Mouse (Mus musculus) kidney, adult 2 months (tissue): ENCODE results near the gene Il19. TPM values are rescaled to one million over a fixed set of nuclear protein-coding genes. Genes with fewer than 3 reads are reported as not detected.

ENCODE experiments used
- DNase-seq: peaks from one replicate; pipeline ENCODE4 v3.0.0; 2021
- H3K27ac ChIP-seq: fragments of 200-500 bp; 2 replicates; pipeline ENCODE4 v1.5.1; 2012; ENCODE audit warnings: low read depth, low read length, control low read depth, inconsistent platforms; ENCODE audit not compliant: insufficient read depth
- H3K27me3 ChIP-seq: fragments of 200-500 bp; replicated peaks from 2 replicates; pipeline ENCODE4 v1.6.1; 2012; ENCODE audit warnings: mild to moderate bottlenecking, moderate library complexity, low read length, inconsistent platforms; ENCODE audit not compliant: control insufficient read depth, insufficient read depth
- H3K36me3 ChIP-seq: fragments of 200-500 bp; 2 replicates; pipeline ENCODE4 v1.6.1; 2012; ENCODE audit warnings: mild to moderate bottlenecking, moderate library complexity, low read length, inconsistent platforms; ENCODE audit not compliant: control insufficient read depth, insufficient read depth
- H3K4me1 ChIP-seq: fragments of 200-500 bp; 2 replicates; pipeline ENCODE4 v1.6.1; 2011; ENCODE audit warnings: low read length; ENCODE audit not compliant: control insufficient read depth, insufficient read depth
- H3K4me3 ChIP-seq: fragments of 200-500 bp; 2 replicates; pipeline ENCODE4 v1.5.1; 2011; ENCODE audit warnings: mild to moderate bottlenecking, low read depth, low read length, control low read depth; ENCODE audit not compliant: insufficient read depth
- CTCF ChIP-seq: fragments of 200-500 bp; conservative IDR thresholded peaks from 2 replicates; pipeline ENCODE4 v1.5.1; 2011; ENCODE audit warnings: low read depth, mild to moderate bottlenecking, control low read depth, low read length, moderate library complexity, mixed read lengths; ENCODE audit not compliant: insufficient read depth, insufficient read length
- POLR2A ChIP-seq: fragments of 200-500 bp; IDR thresholded peaks from one replicate; pipeline ENCODE4 v1.6.1; 2011; ENCODE audit warnings: low read depth, low read length, control low read depth
- WGBS: fragments of 180-500 bp; shearing (Covaris S2); methylation state at CpG from one replicate; pipeline ENCODE4 v1.1.7; 2018; 5-methylcytosine and 5-hydroxymethylcytosine counted together
- polyA plus RNA-seq: library from polyadenylated mRNA; depleted of rRNA; stranded (reverse); fragments of >200 nt; gene quantifications from 2 replicates; pipeline ENCODE4 v1.2.3, GENCODE M21; 2012; rRNA removed

Il19 gene
- polyA plus RNA-seq, 1 experiment = not detected

DNA sequence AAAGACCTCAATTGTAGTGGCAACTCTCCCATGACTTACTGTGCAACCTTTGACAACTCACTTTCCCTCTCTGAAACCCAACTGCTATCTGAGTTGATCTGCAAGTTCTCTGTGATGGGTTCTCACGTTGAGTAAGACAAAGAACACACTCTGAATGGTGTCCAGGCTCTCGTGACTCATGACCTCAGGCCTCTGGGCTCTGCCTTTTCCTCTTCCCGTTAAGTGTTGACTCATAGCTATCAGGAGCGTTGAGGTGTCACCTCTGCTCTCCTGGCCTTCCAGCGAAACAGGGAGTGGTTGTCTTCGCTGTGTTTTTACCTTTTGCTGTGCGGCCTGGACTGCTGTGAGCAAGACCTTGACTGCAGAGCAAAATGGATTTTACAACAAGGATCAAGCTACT lies 37.4 kb downstream of the Il19 start:
- no peaks in the 10 kb centered on the region for H3K4me1 ChIP-seq
- no peak for TF ChIP-seq CTCF
- TF ChIP-seq POLR2A = no peak
- 77% methylated on average over 7 of the region's 7 CpGs for WGBS

DNA sequence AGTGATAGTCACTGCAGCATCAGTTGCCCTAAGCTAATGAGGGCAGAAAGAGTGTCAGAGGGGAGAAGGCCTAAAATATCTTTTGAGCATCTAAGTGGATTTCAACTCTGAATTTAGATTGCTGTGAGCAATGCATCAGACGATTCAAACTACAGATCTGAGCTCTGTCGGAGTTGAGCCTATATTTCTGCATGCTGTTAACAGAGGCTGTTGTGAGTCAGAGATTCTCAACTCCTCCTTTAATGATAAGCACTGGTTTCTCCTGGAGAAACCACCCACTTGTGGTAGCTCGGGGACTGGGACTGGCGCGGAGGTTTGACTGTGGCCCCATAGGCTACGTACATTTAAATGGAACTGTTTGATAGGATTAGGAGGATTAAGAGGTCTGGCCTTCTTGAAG lies 45.4 kb downstream of the Il19 start:
- Histone ChIP-seq H3K27ac (no peak overlapping the region), H3K4me3 (no peak overlapping the region), H3K4me1 (no peaks in the 10 kb centered on the region), H3K36me3 (no peaks in the 10 kb centered on the region), H3K27me3 (no peaks in the 10 kb centered on the region)
- WGBS = 89% methylated on average over 6 of the region's 6 CpGs
- DNase-seq = no peak
- TF ChIP-seq CTCF (no peak), POLR2A (no peak)

More for the DNA sequence above, 37.4 kb downstream of the Il19 start:
- no peak overlapping the region for H3K4me3 ChIP-seq
- DNase-seq = no peak
- H3K36me3 ChIP-seq = no peaks in the 10 kb centered on the region
- no peaks in the 10 kb centered on the region for H3K27me3 ChIP-seq
- no peak overlapping the region for H3K27ac ChIP-seq

DNA sequence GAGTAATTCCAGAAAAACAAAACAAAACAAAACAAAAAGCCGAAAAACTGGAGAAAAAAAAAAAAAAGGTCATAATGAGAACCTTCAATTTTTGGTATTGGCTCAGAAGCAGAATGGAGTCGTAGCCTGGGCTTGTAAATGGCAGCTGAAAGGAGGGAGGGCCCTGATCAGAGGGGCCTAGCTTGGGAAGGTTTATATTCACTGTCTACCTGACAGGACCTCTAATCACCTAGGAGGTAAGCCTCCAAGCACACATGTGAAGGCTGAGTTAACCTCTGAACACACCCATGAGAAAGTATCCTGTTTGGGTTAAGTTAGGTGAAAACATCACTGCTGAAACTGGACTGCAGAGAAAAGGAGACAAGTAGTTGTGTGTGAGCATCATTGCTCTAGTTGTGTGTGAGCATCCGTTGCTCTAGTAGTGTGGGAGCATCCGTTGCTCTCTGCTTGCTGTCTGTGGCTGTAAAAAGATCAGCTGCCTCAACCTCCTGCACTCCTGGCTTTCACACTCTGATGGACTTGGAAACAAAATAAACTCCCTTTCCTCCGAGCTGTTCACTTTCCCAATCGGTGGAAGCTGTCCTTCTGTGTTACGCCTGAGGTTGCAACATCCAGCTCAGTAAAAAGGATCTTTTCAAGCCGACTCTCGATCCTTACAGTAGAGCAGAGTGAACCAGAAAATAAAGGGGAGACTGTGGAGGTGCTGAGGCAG lies 46.4 kb downstream of the Il19 start:
- no peak for DNase-seq
- no peaks in the 10 kb centered on the region for H3K27me3 ChIP-seq
- H3K4me3 ChIP-seq = no peak overlapping the region
- no peak overlapping the region for H3K27ac ChIP-seq
- H3K4me1 ChIP-seq = no peaks in the 10 kb centered on the region
- no peaks in the 10 kb centered on the region for H3K36me3 ChIP-seq
- TF ChIP-seq POLR2A (no peak), CTCF (no peak)
- WGBS = 46% methylated on average over 9 of the region's 9 CpGs

DNA sequence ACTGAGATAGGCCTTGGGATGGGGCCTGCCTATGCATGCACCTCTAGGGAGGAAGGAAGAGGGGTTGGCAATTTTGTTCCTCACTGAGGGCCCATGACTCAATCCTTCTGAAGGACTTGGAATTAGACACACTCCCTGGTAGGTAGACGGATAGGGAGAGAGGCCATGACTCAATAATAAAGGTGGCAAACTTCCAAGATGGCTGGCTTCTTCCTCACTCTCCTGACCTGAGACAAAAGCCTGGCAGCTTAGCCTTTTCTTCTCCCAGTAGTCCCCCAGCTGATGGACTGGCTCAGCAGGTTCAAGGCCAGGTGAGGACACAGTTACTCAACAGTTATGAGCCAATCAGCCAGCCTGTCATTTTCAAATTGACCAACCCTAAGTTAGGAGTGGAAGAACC lies 47.5 kb downstream of the Il19 start:
- Histone ChIP-seq H3K27ac (no peak overlapping the region), H3K36me3 (no peaks in the 10 kb centered on the region), H3K4me1 (no peaks in the 10 kb centered on the region), H3K4me3 (no peak overlapping the region), H3K27me3 (no peaks in the 10 kb centered on the region)
- WGBS = 79% methylated on average over 1 of the region's 1 CpGs
- no peak for DNase-seq
- TF ChIP-seq CTCF = no peak
- no peak for TF ChIP-seq POLR2A

DNA sequence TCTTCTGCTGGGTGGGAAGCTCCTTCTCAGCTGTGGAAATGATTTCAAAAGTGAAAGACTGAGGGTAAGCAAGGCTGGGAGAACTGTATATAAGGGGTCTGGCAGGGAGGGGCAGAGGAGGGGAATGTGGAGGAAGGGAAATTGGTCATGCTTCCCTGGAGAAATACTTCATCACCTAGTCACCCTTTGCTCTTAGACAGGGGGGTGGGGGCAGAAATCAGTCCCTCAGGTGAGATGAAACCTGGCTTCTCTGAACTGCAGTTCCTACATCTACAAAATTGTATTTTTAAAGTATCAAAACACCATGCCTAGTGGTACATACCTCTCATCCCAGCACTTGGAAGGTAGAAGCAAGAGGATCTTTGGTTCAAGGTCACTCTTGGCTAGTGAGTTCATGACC lies 52.6 kb downstream of the Il19 start, which contains the start of gene Il24:
TSS of gene Il24 (minus strand) at position 101 of the 400 bp plus-strand sequence.
- no peak for DNase-seq
- no peak within 1 kb of the TSS for H3K27ac ChIP-seq
- no peak within 1 kb of the TSS for H3K4me3 ChIP-seq
- TF ChIP-seq POLR2A (no peak), CTCF (no peak)
- no peaks in the 10 kb centered on the region for H3K36me3 ChIP-seq
- no peaks in the 10 kb centered on the region for H3K27me3 ChIP-seq
- no peaks in the 10 kb centered on the region for H3K4me1 ChIP-seq

DNA sequence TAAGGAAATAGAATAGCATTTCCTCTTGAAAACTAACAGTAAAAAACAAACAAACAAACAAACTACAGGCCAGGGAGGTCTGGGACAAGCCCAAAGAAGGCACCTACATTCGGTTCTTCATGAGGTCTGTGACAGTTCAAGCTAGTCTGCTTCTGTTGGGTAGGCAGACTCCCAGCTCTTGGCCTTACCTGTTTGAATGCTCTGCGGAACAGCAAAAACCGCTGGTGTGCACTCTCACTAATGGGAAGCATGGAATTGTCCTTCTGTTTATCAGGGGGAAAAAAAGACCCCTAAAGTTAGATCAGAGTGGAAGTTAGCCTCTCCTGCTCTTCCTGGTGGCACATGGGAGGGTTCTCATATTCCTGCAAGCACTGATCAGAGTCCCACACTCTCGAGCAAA lies 56.8 kb downstream of the Il19 start:
- no peaks in the 10 kb centered on the region for H3K4me1 ChIP-seq
- TF ChIP-seq CTCF (no peak), POLR2A (no peak)
- no peaks in the 10 kb centered on the region for H3K36me3 ChIP-seq
- whole genome bisulfite sequencing = 83% methylated on average over 4 of the region's 4 CpGs
- H3K27me3 ChIP-seq = no peaks in the 10 kb centered on the region
- no peak for DNase-seq
- no peak overlapping the region for H3K27ac ChIP-seq
- no peak overlapping the region for H3K4me3 ChIP-seq

Other genes with a start within 250 kb of the Il19 start
- not detected in 2 replicates for gene Gm29427, start 224.3 kb downstream of the Il19 start, polyA plus RNA-seq
- gene Yod1, start 222.8 kb downstream of the Il19 start, polyA plus RNA-seq = 1.2 and 1.3 TPM in 2 replicates
- 7.8 and 9.2 TPM in 2 replicates for gene Pfkfb2, start 210.9 kb downstream of the Il19 start, polyA plus RNA-seq
- gene AA986860, start 208.1 kb downstream of the Il19 start, polyA plus RNA-seq = 8.8 and 9.8 TPM in 2 replicates
- 4.0 and 4.2 TPM in 2 replicates for gene Fcamr, start 139.2 kb downstream of the Il19 start, polyA plus RNA-seq
- gene Pigr, start 113.4 kb downstream of the Il19 start, polyA plus RNA-seq = 16.9 and 26.4 TPM in 2 replicates
- gene Fcmr, start 74.4 kb downstream of the Il19 start, polyA plus RNA-seq = 5.3 and 16.2 TPM in 2 replicates
- 0.06 TPM in 1 of 2 replicates, not detected in the other for gene Il24, start 52.7 kb downstream of the Il19 start, polyA plus RNA-seq
- gene Il20, start 28.7 kb downstream of the Il19 start, polyA plus RNA-seq = not detected in 2 replicates
- not detected in 2 replicates for gene Il10, start 79.7 kb upstream of the Il19 start, polyA plus RNA-seq
- gene Mapkapk2, start 157.7 kb upstream of the Il19 start, polyA plus RNA-seq = 95.3 and 99.5 TPM in 2 replicates
- 0.94 and 1.4 TPM in 2 replicates for gene Dyrk3, start 198.2 kb upstream of the Il19 start, polyA plus RNA-seq
- 32.1 and 35.5 TPM in 2 replicates for gene Eif2d, start 213.1 kb upstream of the Il19 start, polyA plus RNA-seq